Mouse (Mus musculus) ES-Bruce4 (cell line): ENCODE measurements around the gene Nsg2. TPM values are rescaled to one million over a fixed set of nuclear protein-coding genes. Genes with fewer than 3 reads are reported as not detected.

ENCODE experiments used
- H3K27ac ChIP-seq: 2 replicates; pipeline ENCODE4 v1.5.1; 2012; ENCODE audit warnings: low read length, inconsistent platforms; ENCODE audit not compliant: insufficient read depth
- H3K27me3 ChIP-seq: 2 replicates; pipeline ENCODE4 v1.6.1; 2012; ENCODE audit warnings: mild to moderate bottlenecking, low read length, inconsistent platforms; ENCODE audit not compliant: control insufficient read depth, poor library complexity, insufficient read depth, severe bottlenecking
- H3K36me3 ChIP-seq: 2 replicates; pipeline ENCODE4 v1.6.1; 2012; ENCODE audit warnings: inconsistent platforms, mild to moderate bottlenecking, low read length, moderate library complexity; ENCODE audit not compliant: control insufficient read depth, poor library complexity, insufficient read depth, severe bottlenecking
- H3K4me1 ChIP-seq: one replicate; pipeline ENCODE4 v1.8.1; 2011; ENCODE audit warnings: low read length; ENCODE audit not compliant: control insufficient read depth, insufficient read depth
- H3K4me3 ChIP-seq: 2 replicates; pipeline ENCODE4 v1.5.1; 2011; ENCODE audit warnings: low read depth, mild to moderate bottlenecking, low read length
- H3K9ac ChIP-seq: 2 replicates; pipeline ENCODE4 v1.6.1; 2012; ENCODE audit warnings: low read depth, mild to moderate bottlenecking, inconsistent platforms; ENCODE audit not compliant: poor library complexity, severe bottlenecking
- H3K9me3 ChIP-seq: replicated peaks from 2 replicates; pipeline ENCODE4 v1.6.1; 2012; ENCODE audit warnings: mild to moderate bottlenecking, low read length, inconsistent platforms; ENCODE audit not compliant: control insufficient read depth, poor library complexity, insufficient read depth, severe bottlenecking
- CTCF ChIP-seq: IDR thresholded peaks from one replicate; pipeline ENCODE4 v1.8.1; 2011; ENCODE audit warnings: low read depth, low read length
- EP300 ChIP-seq: IDR thresholded peaks from 2 replicates; pipeline ENCODE4 v1.6.1; 2011; ENCODE audit warnings: low read depth, low read length; ENCODE audit not compliant: insufficient read depth
- POLR2A ChIP-seq: IDR thresholded peaks from one replicate; pipeline ENCODE4 v1.8.1; 2011; ENCODE audit warnings: low read length; ENCODE audit not compliant: insufficient read depth
- polyA plus RNA-seq: library from polyadenylated mRNA; stranded (reverse); fragments of >200 nt; gene quantifications from 2 replicates; pipeline ENCODE4 v1.2.4, GENCODE M21; 2011; ENCODE audit warnings: low read depth; ENCODE audit not compliant: missing spikeins, insufficient read depth, insufficient read length

Gene Nsg2
- polyA plus RNA-seq, 1 experiment: not detected

DNA sequence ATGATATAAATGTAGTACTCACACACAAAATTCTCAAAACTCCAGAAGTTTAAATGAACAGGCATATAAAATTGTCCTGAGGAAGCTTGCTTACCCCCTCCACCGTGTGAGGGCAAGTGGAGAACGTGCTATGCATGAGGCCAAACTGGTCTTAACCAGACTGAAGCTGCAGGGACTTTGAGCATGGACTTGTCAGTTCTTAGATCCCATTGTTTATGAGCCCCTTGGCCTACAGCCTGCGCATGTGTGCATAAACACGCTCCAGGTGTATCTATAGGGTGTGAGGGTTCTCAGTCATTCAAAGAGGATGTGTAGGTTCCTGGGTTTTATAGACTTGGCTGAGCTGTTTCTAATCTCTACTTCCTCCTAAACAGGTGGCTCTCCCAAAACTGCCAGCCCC, 31.1 kb downstream of the Nsg2 start:
- Histone ChIP-seq H3K36me3 (no peaks in the 10 kb centered on the region), H3K9me3 (no peaks in the 10 kb centered on the region), H3K4me1 (no peaks in the 10 kb centered on the region), H3K27me3 (no peaks in the 10 kb centered on the region), H3K4me3 (no peak overlapping the region), H3K27ac (no peak overlapping the region), H3K9ac (no peak overlapping the region)
- TF ChIP-seq CTCF: no peak
- TF ChIP-seq EP300: no peak
- TF ChIP-seq POLR2A: no peak

DNA sequence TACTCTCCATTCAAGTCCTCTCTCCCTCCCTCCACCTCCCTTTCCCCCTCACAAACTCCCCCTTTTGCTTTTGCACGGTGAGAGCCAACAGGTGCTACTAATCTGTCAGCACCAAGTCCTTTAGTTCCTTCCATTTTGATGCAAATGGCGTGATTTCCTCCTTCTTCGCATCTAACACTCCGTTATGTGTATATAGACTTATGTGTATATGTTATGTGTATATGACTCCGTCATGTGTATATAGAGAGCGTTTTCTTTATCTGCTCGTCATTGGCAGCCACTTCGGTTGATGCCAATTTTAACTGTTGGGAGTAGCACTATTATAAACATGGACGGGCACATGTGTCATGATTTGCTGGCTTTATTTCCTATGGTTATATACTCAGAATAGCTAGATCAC, 31.8 kb downstream of the Nsg2 start:
- H3K9me3 ChIP-seq: no peaks in the 10 kb centered on the region
- TF ChIP-seq EP300 (no peak), CTCF (no peak)

DNA sequence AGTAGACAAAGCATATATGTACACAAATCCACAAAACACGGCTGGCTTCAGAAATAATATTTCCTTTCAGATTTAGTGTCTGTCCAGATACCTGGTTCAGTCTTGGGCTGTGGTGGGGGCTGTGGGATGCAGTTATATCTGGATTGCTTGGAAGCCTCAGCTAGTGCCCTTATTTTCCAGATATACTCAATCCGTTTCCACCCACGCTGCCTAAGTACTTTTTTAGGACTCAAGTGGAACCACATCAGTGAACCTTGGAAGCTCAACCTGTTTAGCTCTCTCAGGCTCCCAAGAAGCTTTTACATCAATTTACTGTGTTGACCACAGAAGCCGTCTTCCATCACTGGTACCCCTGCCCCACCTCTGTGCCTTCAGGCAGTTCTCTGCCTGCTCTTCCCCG, 35.6 kb downstream of the Nsg2 start:
- no peak overlapping the region for H3K9ac ChIP-seq
- TF ChIP-seq EP300 (no peak), POLR2A (no peak), CTCF (no peak)
- H3K4me3 ChIP-seq: no peak overlapping the region
- H3K9me3 ChIP-seq: no peaks in the 10 kb centered on the region
- H3K36me3 ChIP-seq: no peaks in the 10 kb centered on the region
- H3K27me3 ChIP-seq: no peaks in the 10 kb centered on the region
- no peaks in the 10 kb centered on the region for H3K4me1 ChIP-seq
- H3K27ac ChIP-seq: no peak overlapping the region

More for the DNA sequence above, 31.8 kb downstream of the Nsg2 start:
- H3K36me3 ChIP-seq: no peaks in the 10 kb centered on the region
- no peaks in the 10 kb centered on the region for H3K27me3 ChIP-seq
- no peak overlapping the region for H3K4me3 ChIP-seq
- no peak overlapping the region for H3K9ac ChIP-seq
- H3K27ac ChIP-seq: no peak overlapping the region
- H3K4me1 ChIP-seq: no peaks in the 10 kb centered on the region

- TF ChIP-seq CTCF (no peak), EP300 (no peak), POLR2A (no peak)
- H3K9ac ChIP-seq: no peak overlapping the region
- H3K4me3 ChIP-seq: no peak overlapping the region
- no peaks in the 10 kb centered on the region for H3K36me3 ChIP-seq
- no peaks in the 10 kb centered on the region for H3K9me3 ChIP-seq
- no peak overlapping the region for H3K27ac ChIP-seq
- H3K27me3 ChIP-seq: no peaks in the 10 kb centered on the region
- no peaks in the 10 kb centered on the region for H3K4me1 ChIP-seq
Observed at GRCm38 (mm10) chr11:32039656-32040055, 39.4 kb downstream of the Nsg2 start.

DNA sequence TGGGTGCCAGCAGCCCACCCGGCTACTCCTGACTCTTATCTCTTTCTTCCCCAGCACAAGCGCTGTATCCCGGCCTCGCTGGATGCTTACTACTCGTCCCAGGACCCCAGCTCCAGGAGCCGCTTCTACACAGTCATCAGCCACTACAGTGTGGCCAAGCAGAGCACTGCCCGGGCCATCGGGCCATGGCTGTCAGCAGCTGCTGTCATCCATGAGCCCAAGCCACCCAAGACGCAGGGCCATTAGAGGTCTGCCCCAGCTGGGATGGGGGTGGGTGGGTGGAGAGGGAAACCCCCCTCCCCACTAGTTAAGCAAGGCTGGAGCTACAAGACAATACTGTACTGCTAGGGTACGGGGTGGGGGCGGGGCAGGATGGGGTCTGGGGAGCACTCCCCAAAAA, 57.1 kb downstream of the Nsg2 start:
- TF ChIP-seq EP300: no peak
- no peak for TF ChIP-seq CTCF
- no peak for TF ChIP-seq POLR2A
- H3K9ac ChIP-seq: no peak overlapping the region
- no peak overlapping the region for H3K4me3 ChIP-seq
- H3K27ac ChIP-seq: no peak overlapping the region
- no peaks in the 10 kb centered on the region; the same call in 1 of the 2 replicates for H3K9me3 ChIP-seq
- H3K27me3 ChIP-seq: no peaks in the 10 kb centered on the region
- H3K4me1 ChIP-seq: no peaks in the 10 kb centered on the region
- no peaks in the 10 kb centered on the region for H3K36me3 ChIP-seq

DNA sequence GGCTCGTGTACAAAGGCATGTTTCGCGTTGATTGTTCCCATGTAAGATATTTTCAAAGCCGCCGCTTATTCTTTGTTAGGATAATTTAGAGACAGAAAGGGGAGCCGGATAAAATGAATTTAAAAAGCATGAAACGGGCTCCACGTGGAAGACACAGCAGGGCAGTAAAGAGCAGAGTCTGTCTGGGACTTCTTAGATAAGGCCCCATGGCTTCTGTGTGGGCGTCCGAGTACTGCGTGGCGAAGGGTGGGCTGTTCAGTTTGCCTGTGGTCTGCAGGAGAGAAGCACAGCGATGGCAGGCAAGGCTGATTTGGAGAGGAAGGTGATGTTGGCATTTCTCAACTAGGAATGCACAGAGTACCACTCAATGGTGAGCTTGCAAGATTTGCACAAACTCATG, 57.6 kb downstream of the Nsg2 start:
- Histone ChIP-seq H3K4me3 (no peak overlapping the region), H3K36me3 (no peaks in the 10 kb centered on the region), H3K9me3 (no peaks in the 10 kb centered on the region), H3K27me3 (no peaks in the 10 kb centered on the region), H3K4me1 (no peaks in the 10 kb centered on the region), H3K27ac (no peak overlapping the region), H3K9ac (no peak overlapping the region)
- TF ChIP-seq POLR2A (no peak), CTCF (no peak), EP300 (no peak)

- H3K4me1 ChIP-seq: no peaks in the 10 kb centered on the region
- TF ChIP-seq CTCF (no peak), EP300 (no peak), POLR2A (no peak)
Observed at GRCm38 (mm10) chr11:32061020-32061419, 60.8 kb downstream of the Nsg2 start.

More at GRCm38 (mm10) chr11:32061020-32061419, 60.8 kb downstream of the Nsg2 start:
- Histone ChIP-seq H3K9ac (no peak overlapping the region), H3K27ac (no peak overlapping the region), H3K36me3 (no peaks in the 10 kb centered on the region), H3K9me3 (no peaks in the 10 kb centered on the region), H3K4me3 (no peak overlapping the region), H3K27me3 (no peaks in the 10 kb centered on the region)
